Comparison of ENCODE assay signal across 11 mouse cellular contexts in the genomic region with DNA sequence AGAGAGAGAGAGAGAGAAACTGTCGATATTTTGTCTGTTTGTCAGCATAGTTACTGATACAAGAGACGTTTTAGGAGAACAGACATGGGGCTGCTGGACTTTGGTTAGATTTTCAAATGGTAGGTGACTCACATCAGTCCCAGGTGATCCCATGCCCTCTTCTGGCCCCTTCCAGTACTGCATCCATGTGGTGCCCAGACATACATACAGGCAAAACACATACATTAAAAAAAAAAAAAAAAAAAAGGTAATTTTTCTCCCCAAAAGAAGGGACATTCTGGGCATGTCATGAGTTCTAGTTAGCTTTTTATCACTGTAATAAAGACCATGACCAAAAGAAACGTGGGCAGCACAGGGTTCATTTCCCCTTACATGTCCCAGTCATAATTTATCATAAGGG.
DNase-seq lines count a peak whose midpoint lies in the region; ATAC-seq lines count a peak whose summit lies in the region.
"Had no signal": no experiment of that assay in that cellular context is flagged by ENCODE, and none has a peak within 500 bp of the region (broad histone marks: within the 10 kb centered on the region; RNA-seq: fewer than 3 reads in every experiment).

No protein-coding gene starts in this region.

- no peak overlapping the region for H3K4me3 ChIP-seq in kidney, embryonic 15.5 days (replicated peaks)
- H3K4me3 ChIP-seq: embryonic facial prominence, embryonic 15.5 days; liver, embryonic 13.5 days; stomach, embryonic 15.5 days had no signal

- no peak overlapping the region for H3K4me2 ChIP-seq in kidney, embryonic 15.5 days
- H3K4me2 ChIP-seq: embryonic facial prominence, embryonic 15.5 days; liver, embryonic 13.5 days; stomach, embryonic 15.5 days had no signal

- no peaks in the 10 kb centered on the region for H3K36me3 ChIP-seq in kidney, embryonic 15.5 days
- H3K36me3 ChIP-seq: embryonic facial prominence, embryonic 15.5 days; liver, embryonic 13.5 days; stomach, embryonic 15.5 days had no signal

- 23% methylated on average over 3 of the region's 3 CpGs for WGBS in kidney, embryonic 15.5 days

- H3K4me1 ChIP-seq in kidney, embryonic 15.5 days, result no peaks in the 10 kb centered on the region
- H3K4me1 ChIP-seq: embryonic facial prominence, embryonic 15.5 days; liver, embryonic 13.5 days; stomach, embryonic 15.5 days had no signal

- H3K9me3 ChIP-seq in kidney, embryonic 15.5 days (replicated peaks), result no peaks in the 10 kb centered on the region
- H3K9me3 ChIP-seq: embryonic facial prominence, embryonic 15.5 days; stomach, embryonic 15.5 days had no signal

- H3K27me3 ChIP-seq in kidney, embryonic 15.5 days, result peaks cover 12% of the 10 kb centered on the region
- H3K27me3 ChIP-seq: embryonic facial prominence, embryonic 15.5 days; stomach, embryonic 15.5 days had no signal

- intact Hi-C loops in left cerebral cortex, postnatal 4 days (cut with DNase I), result loop anchor here (5.0 kb wide), 1 partner anchor 103 kb away; no protein-coding TSS in a partner anchor

- ATAC-seq in kidney, embryonic 15.5 days (replicated peaks; ENCODE audit: low FRiP score), result no peak
- no peak for ATAC-seq in activated CD4-positive, CD25-positive, alpha-beta regulatory T cell, adult 4 months

- H3K27ac ChIP-seq in kidney, embryonic 15.5 days, result no peak overlapping the region
- H3K27ac ChIP-seq: embryonic facial prominence, embryonic 15.5 days; liver, embryonic 13.5 days; stomach, embryonic 15.5 days had no signal

- no peak overlapping the region for H3K9ac ChIP-seq in kidney, embryonic 15.5 days
- H3K9ac ChIP-seq: embryonic facial prominence, embryonic 15.5 days; liver, embryonic 13.5 days; stomach, embryonic 15.5 days had no signal

- peak; percentile 6 to 60 for DNase-seq in kidney, adult 8-10 months
- peak; percentile 28 for DNase-seq in Muller cell, postnatal 12 days (ENCODE audit: inconsistent ontology term)
- peak; percentile 1 for DNase-seq in c-Kit-positive CD71-positive TER-119-positive erythroid progenitor cells, embryonic 14.5 days (ENCODE audit: low spot score)
- DNase-seq in frontal cortex, postnatal 36 days (ENCODE audit: low spot score in 2 of 2), result peak; percentile 13 to 58
- DNase-seq in left cerebral cortex, postnatal 4 days, result peak; percentile 66
- DNase-seq in right cerebral cortex, postnatal 10 days (ENCODE audit: low spot score in 2 of 2), result peak; percentile 46 to 60
- DNase-seq: liver, embryonic 13.5 days had no signal

Comparison
In these comparisons a context has a peak if more than half of its experiments do, and no peak if none do; other contexts are left out.
1. DNase-seq: peak in every context shown above with its lines; median percentile 66 in left cerebral cortex, postnatal 4 days; 53 in right cerebral cortex, postnatal 10 days; 36 in frontal cortex, postnatal 36 days; 33 in kidney, adult 8-10 months; 28 in Muller cell, postnatal 12 days; 1 in c-Kit-positive CD71-positive TER-119-positive erythroid progenitor cells, embryonic 14.5 days.